Mouse (Mus musculus): ENCODE measurements at regions not wholly inside any gene's neighbourhood (a gene's known extent, or its start where the extent isn't known, plus 50 kb on each side); places are given as distances from the start of the nearest gene placed in this dataset.

DNA sequence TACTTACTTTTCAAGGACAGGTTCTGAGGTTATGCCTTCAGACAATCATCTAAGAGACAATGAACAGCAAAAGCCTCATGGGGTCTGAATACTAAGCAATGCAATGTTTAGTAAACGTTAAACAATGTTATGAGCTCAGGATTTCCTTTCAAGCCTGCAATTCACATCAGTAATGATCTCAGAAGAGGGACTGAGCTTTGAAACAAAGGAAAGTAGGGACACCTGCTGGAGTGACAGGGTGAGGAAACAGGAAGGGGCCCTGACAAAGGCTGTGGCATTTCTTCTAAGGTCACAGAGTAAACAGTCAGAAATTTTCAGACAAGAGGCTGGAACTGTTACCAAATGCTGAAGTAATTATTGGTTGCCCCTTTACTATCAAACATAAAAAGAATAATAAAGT, 610.0 kb downstream of the Dach1 start:
- no peak for TF ChIP-seq CTCF (IDR thresholded peaks at IDR 0.05; ENCODE audit: borderline replicate concordance, insufficient read depth, low read depth, low read length)
- TF ChIP-seq POLR2A (IDR thresholded peaks at IDR 0.05; ENCODE audit: borderline replicate concordance, insufficient read depth, low read length) = no peak

All from cerebellum, adult 2 months (tissue).